Mouse (Mus musculus) cerebral cortex, adult 2 months (tissue): Measurements from ENCODE around the gene Rnase2a.

Experiments
- WGBS: fragments of 180-500 bp; shearing (Covaris S2); methylation state at CpG from one replicate; pipeline ENCODE4 v1.1.7; 2018; 5-methylcytosine and 5-hydroxymethylcytosine counted together

Gene Rnase2a

DNA sequence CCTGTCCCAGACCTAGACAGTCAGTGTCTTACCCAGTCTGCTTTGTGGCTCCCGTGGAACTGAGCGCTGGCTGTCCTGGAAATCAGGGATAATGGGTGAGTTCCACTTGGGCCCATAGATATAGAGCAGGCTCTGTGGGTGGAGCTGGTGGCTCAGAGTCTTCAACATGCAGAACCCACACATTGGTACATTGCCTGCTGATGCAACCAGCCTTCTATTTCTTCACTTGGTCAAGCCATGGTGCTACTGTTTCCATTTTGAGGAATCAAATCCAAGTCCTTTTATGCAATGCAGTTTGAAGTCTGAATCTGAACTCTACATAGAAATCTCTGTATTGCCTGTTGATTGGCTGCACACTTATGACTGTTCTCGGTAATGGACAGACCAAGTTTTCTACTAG is at the start of gene Rnase2a:
Gene Rnase2a (minus strand): TSS at position 72 of the 400 bp plus-strand sequence.
- 86% methylated on average over 3 of the region's 3 CpGs for WGBS

DNA sequence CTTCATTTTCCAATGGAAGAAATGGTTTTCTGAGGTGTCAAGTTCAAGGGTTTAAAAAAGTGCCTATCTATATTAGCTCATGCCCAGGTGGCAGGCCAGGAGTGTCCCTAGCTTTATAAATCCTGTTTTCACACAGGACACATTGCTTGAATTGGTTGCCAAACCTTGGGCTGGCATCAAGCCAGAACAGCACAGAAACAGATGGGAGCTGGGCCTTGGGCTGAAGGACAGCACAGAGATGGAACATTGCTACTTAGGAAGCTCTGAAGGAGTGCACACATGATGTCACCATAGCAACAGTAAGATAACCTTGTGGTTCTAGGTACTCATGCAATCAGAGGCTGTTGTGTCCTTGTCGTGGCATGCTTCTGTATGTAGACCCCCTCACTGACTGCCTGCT is 35.6 kb upstream of the Rnase2a start:
- WGBS: 61% methylated on average over 1 of the region's 1 CpGs

DNA sequence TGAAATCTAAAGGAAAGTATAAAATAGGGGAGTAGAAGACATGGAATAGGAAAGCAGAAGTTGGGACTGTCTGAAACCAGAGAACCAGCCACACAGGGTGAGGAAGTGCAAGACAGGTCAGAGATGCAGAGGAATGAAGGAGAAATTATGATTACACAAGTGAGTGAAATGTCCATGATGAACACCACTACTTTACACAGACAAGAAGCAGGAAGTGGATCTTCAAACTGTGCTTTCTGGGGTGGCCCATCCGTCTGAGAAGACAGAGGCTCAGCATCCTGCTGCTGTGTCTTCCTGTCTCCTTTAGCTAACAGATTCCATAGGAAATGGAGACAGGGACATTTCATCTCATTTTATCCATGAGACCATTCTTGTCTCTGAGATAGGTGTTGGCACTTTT is 22.6 kb upstream of the Rnase2a start:
- WGBS: 79% methylated on average over 1 of the region's 1 CpGs

DNA sequence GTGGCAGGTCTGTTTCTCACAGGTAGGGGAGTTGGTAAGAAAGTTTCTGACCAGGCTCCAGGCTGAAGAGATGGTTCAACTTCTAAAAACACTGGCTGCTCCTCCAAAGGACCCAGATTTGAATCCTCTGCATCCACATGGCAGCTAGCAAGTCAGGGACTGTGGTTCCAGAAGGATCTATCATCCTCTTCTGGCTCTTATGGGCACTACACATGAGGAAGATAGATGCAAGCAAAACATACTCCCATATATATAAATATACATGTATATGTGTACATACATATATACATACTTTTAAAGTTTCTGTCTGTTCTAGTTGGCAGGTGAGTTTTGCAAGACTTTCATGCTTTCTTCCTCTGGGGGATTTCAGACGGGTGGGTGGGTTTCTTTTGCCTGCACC is 12.8 kb upstream of the Rnase2a start:
- WGBS: 93% methylated on average over 1 of the region's 1 CpGs

DNA sequence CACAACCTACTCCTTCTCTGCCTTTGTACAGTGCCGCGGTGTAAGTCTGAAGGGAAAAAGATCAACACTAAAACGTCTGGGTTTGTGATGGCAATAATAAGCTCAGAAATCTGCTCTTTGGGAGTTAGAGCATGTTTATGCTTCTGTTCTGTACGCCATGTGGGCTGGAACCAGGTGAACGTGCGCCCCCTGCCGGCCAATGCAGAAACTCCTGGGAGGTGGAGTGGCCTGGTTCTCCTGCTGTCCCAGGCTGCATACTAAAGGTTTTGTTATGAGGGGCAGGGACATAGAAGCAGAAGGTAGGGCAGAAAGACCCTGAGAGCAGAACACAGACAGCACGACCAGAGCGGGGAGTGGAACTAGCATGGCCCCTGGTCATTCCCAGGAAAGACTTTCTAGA is 10.2 kb upstream of the Rnase2a start:
- WGBS: 8% methylated on average over 9 of the region's 9 CpGs

DNA sequence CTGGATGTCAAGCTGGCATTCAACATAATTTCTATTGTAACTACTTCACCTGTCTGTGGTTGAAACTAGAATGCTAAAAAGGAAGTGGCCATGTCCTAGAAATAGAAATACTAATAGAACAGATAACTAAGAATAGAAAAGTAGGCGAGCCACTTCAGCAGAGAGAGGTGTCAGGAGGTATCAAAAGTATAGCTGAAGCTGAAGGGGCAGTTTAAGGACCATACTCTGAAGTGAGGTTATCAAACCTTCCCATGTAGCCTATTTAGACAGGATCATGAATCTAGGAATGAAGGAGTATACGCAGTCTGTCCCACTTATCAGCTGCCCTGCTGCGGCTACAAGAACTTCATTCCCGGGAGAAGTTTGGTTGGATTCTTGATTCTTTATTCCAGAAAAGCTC is 9.8 kb upstream of the Rnase2a start:
- 33% methylated on average over 4 of the region's 4 CpGs for WGBS

DNA sequence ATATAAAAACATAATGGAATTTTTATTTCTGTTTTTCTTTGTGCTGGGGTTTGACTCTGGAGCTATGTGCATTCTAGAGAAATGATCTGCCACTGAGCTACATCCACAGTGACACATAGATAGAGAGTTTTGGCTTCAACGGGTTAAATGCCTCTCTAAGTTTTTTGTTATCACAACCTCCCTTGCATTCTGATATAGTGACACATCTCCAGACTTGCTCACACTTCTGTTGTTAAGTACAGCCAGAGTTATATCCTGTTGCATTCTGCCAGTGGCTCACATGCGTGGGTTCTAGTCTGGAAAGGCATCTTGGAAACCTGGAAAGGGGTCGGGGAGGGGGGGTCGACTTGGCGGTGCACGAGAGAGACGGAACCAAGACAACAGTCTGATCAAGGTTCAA is 3.8 kb upstream of the Rnase2a start:
- WGBS: 87% methylated on average over 7 of the region's 7 CpGs

DNA sequence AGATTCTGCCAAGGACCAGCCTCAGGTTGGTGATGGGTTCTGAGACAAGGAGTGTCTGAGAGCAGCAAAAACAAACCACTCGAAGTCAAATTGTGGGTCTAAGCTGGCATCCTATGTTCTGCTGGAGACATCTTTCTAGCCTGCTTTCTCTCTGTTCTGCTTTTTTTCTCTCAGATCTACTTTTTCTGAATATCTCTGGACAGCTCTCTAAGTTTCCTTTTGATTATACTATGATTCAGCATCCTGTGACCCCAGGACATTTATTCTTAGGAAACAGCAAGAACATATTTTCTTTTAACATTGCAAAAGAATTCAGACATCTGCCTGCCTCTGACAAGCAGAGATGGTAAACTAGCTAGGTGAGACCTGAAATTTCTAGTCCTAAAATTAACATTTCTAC is 2.3 kb downstream of the Rnase2a start:
- WGBS: 90% methylated on average over 1 of the region's 1 CpGs

DNA sequence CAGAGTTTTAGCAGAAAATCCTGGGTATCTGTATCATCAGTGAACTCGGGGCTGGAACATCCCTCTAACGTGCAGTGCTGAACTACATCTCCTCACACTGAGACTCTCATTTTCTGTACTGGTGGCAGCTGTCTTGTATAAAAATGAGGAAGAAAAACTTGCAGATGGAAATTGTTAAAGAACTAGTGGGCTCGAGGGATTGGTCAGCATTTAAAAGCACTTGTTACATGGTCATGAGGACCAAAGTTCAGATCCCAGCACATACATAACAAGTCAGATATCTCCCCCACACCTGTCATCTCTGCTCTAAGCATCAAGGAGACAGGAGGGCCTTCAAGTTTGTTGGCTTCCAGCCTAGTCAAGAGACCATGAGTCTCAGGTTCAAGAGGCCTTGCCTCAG is 5.6 kb downstream of the Rnase2a start:
- WGBS: 74% methylated on average over 3 of the region's 3 CpGs

DNA sequence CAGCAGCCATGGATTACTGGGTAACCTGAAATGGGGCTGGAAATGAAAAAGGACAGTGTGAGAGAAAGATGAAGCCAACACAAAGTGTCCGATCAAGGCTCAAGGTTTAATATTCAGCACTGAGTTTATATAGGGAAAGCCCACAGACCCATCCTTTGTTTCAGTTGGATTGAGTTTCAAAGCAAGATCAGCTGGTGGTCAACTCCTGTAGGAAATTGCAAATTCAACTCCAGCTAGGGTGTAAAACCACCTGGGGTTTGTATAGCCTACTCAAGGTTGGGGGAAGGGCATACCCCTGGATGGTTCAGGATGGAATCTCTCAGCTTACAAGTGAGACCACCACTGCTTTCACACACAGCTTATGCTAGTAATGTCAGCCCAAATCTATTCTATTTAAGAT is 8.2 kb downstream of the Rnase2a start:
- WGBS: 72% methylated on average over 1 of the region's 1 CpGs

DNA sequence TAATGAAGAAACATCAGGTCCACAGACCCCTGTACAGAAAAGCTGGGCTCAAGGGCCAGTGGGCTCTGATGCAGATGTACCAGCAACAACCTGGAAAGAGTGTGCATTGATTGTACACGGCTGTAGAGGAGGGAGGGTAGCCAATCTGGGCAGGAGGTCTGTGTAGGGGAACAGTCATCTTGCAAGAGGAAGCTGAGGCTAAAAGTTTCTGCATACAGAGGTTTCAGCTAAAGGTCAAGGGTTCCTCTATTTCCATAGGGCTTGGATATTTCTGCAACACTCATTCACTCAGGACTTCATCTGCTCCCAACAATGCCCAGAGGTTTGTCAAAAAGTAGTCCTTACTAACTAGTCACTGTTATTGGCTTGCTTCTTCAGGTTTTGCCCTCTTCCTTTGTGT is 18.4 kb downstream of the Rnase2a start:
- 81% methylated on average over 1 of the region's 1 CpGs for WGBS

DNA sequence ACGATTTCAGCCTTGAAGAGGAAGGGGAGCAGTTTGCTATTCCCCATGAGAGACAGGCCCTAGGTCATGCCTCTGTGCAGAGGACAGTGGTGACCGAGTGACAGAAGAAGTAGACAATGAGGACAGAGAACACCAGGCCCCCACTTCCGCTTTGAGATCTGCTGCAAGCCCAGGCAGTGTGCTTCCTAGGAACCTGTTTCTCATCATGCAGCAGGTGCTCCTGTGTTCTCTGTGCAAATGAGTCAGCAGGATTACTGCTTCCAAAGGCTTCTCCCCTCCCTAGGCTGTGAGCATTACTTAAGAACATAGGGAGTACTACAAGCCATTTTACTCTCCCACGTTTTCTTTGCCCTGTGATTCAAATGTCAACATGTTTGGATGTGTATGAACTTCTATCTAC is 26.3 kb downstream of the Rnase2a start:
- WGBS: 63% methylated on average over 4 of the region's 4 CpGs

DNA sequence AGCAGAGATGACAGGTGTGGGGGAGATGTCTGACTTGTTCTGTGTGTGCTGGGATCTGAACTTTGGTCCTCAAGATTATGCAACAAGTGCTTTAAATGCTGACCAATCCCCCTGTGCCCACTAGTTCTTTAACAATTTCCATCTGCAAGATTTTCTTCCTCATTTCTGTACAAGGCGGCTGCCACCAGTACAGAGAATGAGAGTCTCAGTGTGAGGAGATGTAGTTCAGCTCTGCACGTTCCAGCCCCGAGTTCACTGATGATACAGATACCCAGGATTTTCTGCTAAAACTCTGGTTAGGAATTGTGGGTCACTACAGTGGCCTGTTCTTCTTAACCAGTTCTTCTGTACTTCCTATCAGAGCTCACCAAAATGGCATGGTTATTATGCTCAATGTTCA is 35.8 kb downstream of the Rnase2a start:
- WGBS: 97% methylated on average over 3 of the region's 3 CpGs
